Mouse (Mus musculus) myocyte (in vitro differentiated cells): Measurements from ENCODE around the gene Gm28308.

ENCODE experiments used
- E2F4 ChIP-seq: IDR thresholded peaks from one replicate; pipeline ENCODE4 v1.6.1; 2011; ENCODE audit warnings: mild to moderate bottlenecking, control low read depth, moderate library complexity; ENCODE audit not compliant: insufficient read depth
- MAX ChIP-seq: IDR thresholded peaks from one replicate; pipeline ENCODE4 v1.6.1; 2011; ENCODE audit warnings: low read depth, mild to moderate bottlenecking, control low read depth
- MYOG ChIP-seq, 3 experiments: IDR thresholded peaks; one replicate each; pipeline ENCODE4 v1.6.1; 2011; ENCODE audit warnings: control low read depth in 2 of 3, low read depth in 2 of 3, mild to moderate bottlenecking in 2 of 3; ENCODE audit not compliant: insufficient read length in 2 of 3, control insufficient read depth in 1 of 3, insufficient read depth in 1 of 3
- POLR2A ChIP-seq: IDR thresholded peaks from one replicate; pipeline ENCODE4 v1.6.1; 2011; ENCODE audit warnings: low read depth, mild to moderate bottlenecking, control low read depth, moderate library complexity; ENCODE audit not compliant: insufficient read length
- POLR2AphosphoS2 ChIP-seq: IDR thresholded peaks from one replicate; pipeline ENCODE4 v1.6.1; 2011; ENCODE audit warnings: low read depth, control low read depth; ENCODE audit not compliant: insufficient read length
- REST ChIP-seq: IDR thresholded peaks from one replicate; pipeline ENCODE4 v1.6.1; 2011; ENCODE audit warnings: mild to moderate bottlenecking, control low read depth, moderate library complexity; ENCODE audit not compliant: insufficient read depth, insufficient read length
- SRF ChIP-seq: IDR thresholded peaks from one replicate; pipeline ENCODE4 v1.6.1; 2011; ENCODE audit warnings: low read depth; ENCODE audit not compliant: control insufficient read depth, insufficient read length
- TCF12 ChIP-seq: IDR thresholded peaks from one replicate; pipeline ENCODE4 v1.6.1; 2011; ENCODE audit warnings: mild to moderate bottlenecking, control low read depth; ENCODE audit not compliant: poor library complexity, insufficient read depth, severe bottlenecking
- TCF3 ChIP-seq: IDR thresholded peaks from one replicate; pipeline ENCODE4 v1.6.1; 2011; ENCODE audit warnings: low read depth, control low read depth; ENCODE audit not compliant: insufficient read length
- USF1 ChIP-seq: IDR thresholded peaks from one replicate; pipeline ENCODE4 v1.6.1; 2011; ENCODE audit warnings: low read depth, mild to moderate bottlenecking, control low read depth, moderate library complexity

- TF ChIP-seq USF1 (no peak), POLR2A (no peak), SRF (no peak), REST (no peak), TCF12 (no peak), MAX (no peak), POLR2AphosphoS2 (no peak), E2F4 (no peak), TCF3 (no peak), MYOG (IDR thresholded peaks at IDR 0.05; ENCODE audit: control insufficient read depth in 1 of 3, insufficient read depth in 1 of 3, insufficient read length in 2 of 3, low read depth in 2 of 3) (no peak)
These were observed 7.9 kb downstream of the Gm28308 start for GRCm38 (mm10) chr6:52205221-52205620.
